In genomic region chr4:140115756-140116155, GRCm38 (mm10) we compare ENCODE assay signal across 13 mouse cellular contexts.
DNase-seq lines count a peak whose midpoint lies in the region; ATAC-seq and TF ChIP-seq lines count a peak whose summit lies in the region.
"Had no signal": no experiment of that assay in that cellular context is flagged by ENCODE, and none has a peak within 500 bp of the region (broad histone marks: within the 10 kb centered on the region; RNA-seq: fewer than 3 reads in every experiment).

No protein-coding gene starts in this region.

- H3K4me1 ChIP-seq in hindbrain, embryonic 12.5 days: no peaks in the 10 kb centered on the region
- H3K4me1 ChIP-seq in hindbrain, embryonic 11.5 days (replicated peaks; ENCODE audit: control insufficient read depth, insufficient read depth, low read length): no peaks in the 10 kb centered on the region
- peaks cover 6% of the 10 kb centered on the region; the same call in 1 of the 2 replicates for H3K4me1 ChIP-seq in hindbrain, embryonic 16.5 days (ENCODE audit: control insufficient read depth, insufficient read depth, low read depth, low read length)

- intact Hi-C loops in heart, postnatal 10 days (cut with DNase I): no loop called here

- ATAC-seq in hindbrain, embryonic 12.5 days (ENCODE audit: low FRiP score): 0 out of 2 replicates have a peak, but pooled peaks have one; percentile 44
- no peak for ATAC-seq in hindbrain, embryonic 11.5 days (ENCODE audit: low FRiP score)
- peak; percentile 40; the same call in 1 of the 2 replicates for ATAC-seq in hindbrain, embryonic 16.5 days

- TF ChIP-seq POLR2A in brain, embryonic 14.5 days (IDR thresholded peaks at IDR 0.05; ENCODE audit: borderline replicate concordance, extremely low read depth, insufficient read depth, insufficient read length, poor library complexity, severe bottlenecking): no peak

- H3K4me2 ChIP-seq in hindbrain, embryonic 12.5 days (replicated peaks): no peak overlapping the region
- no peak overlapping the region for H3K4me2 ChIP-seq in hindbrain, embryonic 11.5 days (replicated peaks; ENCODE audit: low read depth, low read length)
- H3K4me2 ChIP-seq in hindbrain, embryonic 16.5 days (ENCODE audit: low read length): no peak overlapping the region

- H3K9ac ChIP-seq in hindbrain, embryonic 12.5 days: no peak overlapping the region
- no peak overlapping the region for H3K9ac ChIP-seq in hindbrain, embryonic 11.5 days (ENCODE audit: low read depth, low read length)
- no peak overlapping the region for H3K9ac ChIP-seq in hindbrain, embryonic 16.5 days (ENCODE audit: low read depth, low read length)
- H3K9ac ChIP-seq: liver, embryonic 14.5 days had no signal

- no peaks in the 10 kb centered on the region for H3K36me3 ChIP-seq in hindbrain, embryonic 12.5 days
- no peaks in the 10 kb centered on the region for H3K36me3 ChIP-seq in hindbrain, embryonic 11.5 days (ENCODE audit: control insufficient read depth, insufficient read depth, low read length)
- H3K36me3 ChIP-seq in hindbrain, embryonic 16.5 days (ENCODE audit: control insufficient read depth, insufficient read depth, low read length): no peaks in the 10 kb centered on the region
- H3K36me3 ChIP-seq: limb, embryonic 10.5 days had no signal

- no peak overlapping the region for H3K27ac ChIP-seq in hindbrain, embryonic 12.5 days
- no peak overlapping the region for H3K27ac ChIP-seq in hindbrain, embryonic 11.5 days (ENCODE audit: low read depth, low read length)
- H3K27ac ChIP-seq in hindbrain, embryonic 16.5 days (ENCODE audit: low read depth, low read length): no peak overlapping the region
- H3K27ac ChIP-seq: limb, embryonic 10.5 days; liver, embryonic 14.5 days had no signal

- H3K9me3 ChIP-seq in hindbrain, embryonic 12.5 days (replicated peaks): peaks cover 4% of the 10 kb centered on the region; the same call in 1 of the 2 replicates
- no peaks in the 10 kb centered on the region for H3K9me3 ChIP-seq in hindbrain, embryonic 11.5 days (ENCODE audit: control insufficient read depth, low read length)
- H3K9me3 ChIP-seq in hindbrain, embryonic 16.5 days (ENCODE audit: control insufficient read depth, low read length): peaks cover 3% of the 10 kb centered on the region; the same call in 1 of the 2 replicates
- H3K9me3 ChIP-seq: limb, embryonic 10.5 days had no signal

- peaks cover 6% of the 10 kb centered on the region; the same call in 1 of the 2 replicates for H3K27me3 ChIP-seq in hindbrain, embryonic 12.5 days
- no peaks in the 10 kb centered on the region; the same call in 1 of the 2 replicates for H3K27me3 ChIP-seq in hindbrain, embryonic 11.5 days (ENCODE audit: control insufficient read depth, insufficient read depth, low read length)
- no peaks in the 10 kb centered on the region for H3K27me3 ChIP-seq in hindbrain, embryonic 16.5 days (replicated peaks; ENCODE audit: control insufficient read depth, insufficient read depth, low read length)

- no peak for TF ChIP-seq CTCF in brain, embryonic 14.5 days (IDR thresholded peaks at IDR 0.05; ENCODE audit: borderline replicate concordance, extremely low read depth, insufficient read depth, insufficient read length)

- H3K4me3 ChIP-seq in hindbrain, embryonic 12.5 days: no peak overlapping the region
- no peak overlapping the region for H3K4me3 ChIP-seq in hindbrain, embryonic 11.5 days (ENCODE audit: low read depth, low read length)
- H3K4me3 ChIP-seq in hindbrain, embryonic 16.5 days (ENCODE audit: low read length): no peak overlapping the region
- H3K4me3 ChIP-seq: limb, embryonic 10.5 days had no signal

- no peak for DNase-seq in hindbrain, embryonic 11.5 days (ENCODE audit: low spot score)
- DNase-seq in brain, embryonic 14.5 days (ENCODE audit: low read depth): peak; percentile 73
- peak; percentile 38 to 43 for DNase-seq in left cerebral cortex, adult 9 months (ENCODE audit: low spot score in 2 of 2)
- DNase-seq in thymus, postnatal 14 days: no peak
- DNase-seq in heart, postnatal 10 days: no peak
- no peak for DNase-seq in ovary, adult 18-20 months (ENCODE audit: low spot score)
- DNase-seq: adrenal gland, postnatal 14 days; lung, postnatal 36 days; thymus, adult 18-20 months had no signal

- 79% methylated on average over 9 of the region's 9 CpGs for WGBS in hindbrain, embryonic 12.5 days
- 88% methylated on average over 9 of the region's 9 CpGs for WGBS in hindbrain, embryonic 11.5 days
- 66% methylated on average over 9 of the region's 9 CpGs for WGBS in hindbrain, embryonic 16.5 days

Comparison
In these comparisons a context has a peak if more than half of its experiments do, and no peak if none do; other contexts are left out.
1. DNase-seq: peak in brain, embryonic 14.5 days (single experiment) and left cerebral cortex, adult 9 months (2 of 2); none in hindbrain, embryonic 11.5 days (single experiment), thymus, postnatal 14 days (single experiment), heart, postnatal 10 days (0 of 2) and ovary, adult 18-20 months (single experiment).